Mouse (Mus musculus) CD4-positive naive resting alpha-beta T cell, adult 76 days (primary cell): Measurements from ENCODE around the gene S1pr5. TPM values are rescaled to one million over a fixed set of nuclear protein-coding genes. Genes with fewer than 3 reads are reported as not detected.

Experiments
- total RNA-seq: library from RNA; stranded (reverse); gene quantifications from one replicate; pipeline ENCODE4 v1.2.4, GENCODE M21; 2023

Gene S1pr5
- total RNA-seq: 0.29 TPM

GRCm38 (mm10) chr9:21248326-21248725 lies at the start of gene S1pr5:
Gene S1pr5 (minus strand): TSS chr9:21248443.

GRCm38 (mm10) chr9:21291022-21291787 lies 43.0 kb upstream of the S1pr5 start, which contains the start of gene Cdkn2d:
Gene Cdkn2d (minus strand): TSS chr9:21291407.

GRCm38 (mm10) chr9:21287571-21288402 lies 39.5 kb upstream of the S1pr5 start, which contains the start of gene Kri1:
Gene Kri1 (minus strand): TSS chr9:21287969.

GRCm38 (mm10) chr9:21265000-21265561 lies 16.8 kb upstream of the S1pr5 start, which contains the start of gene Atg4d:
Gene Atg4d (plus strand): TSS chr9:21265293.

GRCm38 (mm10) chr9:21238733-21239464 lies 9.3 kb downstream of the S1pr5 start, which contains the start of gene Keap1:
Gene Keap1 (minus strand): TSS chr9:21239361.

Other genes starting within 250 kb of the S1pr5 start
- 41.2 TPM for gene Mrpl4, start 245.7 kb downstream of the S1pr5 start, total RNA-seq
- gene Icam1, start 232.5 kb downstream of the S1pr5 start, total RNA-seq: 18.7 TPM
- 0.97 TPM for gene Icam4, start 219.1 kb downstream of the S1pr5 start, total RNA-seq
- gene Icam5, start 216.4 kb downstream of the S1pr5 start, total RNA-seq: 0.23 TPM
- gene Zglp1, start 181.3 kb downstream of the S1pr5 start, total RNA-seq: not detected
- gene Gm49373, start 175.3 kb downstream of the S1pr5 start, total RNA-seq: 1.5 TPM
- gene Fdx1l, start 174.8 kb downstream of the S1pr5 start, total RNA-seq: 26.2 TPM
- 13.0 TPM for gene Gm38431, start 156.4 kb downstream of the S1pr5 start, total RNA-seq
- 116 TPM for gene Raver1, start 156.4 kb downstream of the S1pr5 start, total RNA-seq
- 50.5 TPM for gene Tyk2, start 117.2 kb downstream of the S1pr5 start, total RNA-seq
- gene Cdc37, start 98.5 kb downstream of the S1pr5 start, total RNA-seq: 138 TPM
- gene Pde4a, start 82.7 kb downstream of the S1pr5 start, total RNA-seq: 1.6 TPM
- gene Keap1, start 9.1 kb downstream of the S1pr5 start, total RNA-seq: 24.0 TPM
- gene Atg4d, start 16.9 kb upstream of the S1pr5 start, total RNA-seq: 52.4 TPM
- gene Kri1, start 39.5 kb upstream of the S1pr5 start, total RNA-seq: 136 TPM
- gene Cdkn2d, start 43.0 kb upstream of the S1pr5 start, total RNA-seq: 40.4 TPM
- 5.3 TPM for gene Ap1m2, start 63.9 kb upstream of the S1pr5 start, total RNA-seq
- 330 TPM for gene Slc44a2, start 72.3 kb upstream of the S1pr5 start, total RNA-seq
- gene Ilf3, start 119.4 kb upstream of the S1pr5 start, total RNA-seq: 138 TPM
- gene Qtrt1, start 163.4 kb upstream of the S1pr5 start, total RNA-seq: 65.5 TPM
- gene Dnm2, start 176.5 kb upstream of the S1pr5 start, total RNA-seq: 360 TPM